Mouse (Mus musculus): ENCODE results near the gene Mapk7.

Mapk7 gene

GRCm38 (mm10) chr11:61465422-61465821, 28.8 kb downstream of the Mapk7 start:
- no peak for DNase-seq (ENCODE audit: low read depth, low spot score)

GRCm38 (mm10) chr11:61464071-61464470, 30.1 kb downstream of the Mapk7 start:
- DNase-seq (ENCODE audit: low read depth, low spot score), result no peak

GRCm38 (mm10) chr11:61449499-61450292, 44.5 kb downstream of the Mapk7 start:
- no peak for DNase-seq (ENCODE audit: low read depth, low spot score)

- no peak for DNase-seq (ENCODE audit: low read depth, low spot score)
These were observed 45.5 kb downstream of the Mapk7 start for GRCm38 (mm10) chr11:61448599-61449225.

- no peak for DNase-seq (ENCODE audit: low read depth, low spot score)
These were observed 46.2 kb downstream of the Mapk7 start for GRCm38 (mm10) chr11:61448041-61448440.

- DNase-seq (ENCODE audit: low read depth, low spot score), result no peak
These were observed 46.9 kb downstream of the Mapk7 start for GRCm38 (mm10) chr11:61447296-61447695.

- no peak for DNase-seq (ENCODE audit: low read depth, low spot score)
These were observed 50.4 kb downstream of the Mapk7 start for GRCm38 (mm10) chr11:61443807-61444206.

GRCm38 (mm10) chr11:61441670-61442069, 52.5 kb downstream of the Mapk7 start:
- no peak for DNase-seq (ENCODE audit: low read depth, low spot score)

GRCm38 (mm10) chr11:61440416-61440815, 53.8 kb downstream of the Mapk7 start:
- DNase-seq (ENCODE audit: low read depth, low spot score), result no peak

- DNase-seq (ENCODE audit: low read depth, low spot score), result no peak
These were observed 55.0 kb downstream of the Mapk7 start for GRCm38 (mm10) chr11:61439170-61439569.
